Mouse (Mus musculus) lung, adult 10 weeks (tissue): ENCODE data around the gene Vmn1r4. TPM values are rescaled to one million over a fixed set of nuclear protein-coding genes. Genes with fewer than 3 reads are reported as not detected.

ENCODE experiments used
- polyA plus RNA-seq: library from polyadenylated mRNA; stranded (reverse); fragments of 350-450 nt; fragmentation: Illumina TruSeq; extraction: RNeasy Lipid Tissue Mini Kit (QIAGEN cat#74804); gene quantifications from one replicate; pipeline ENCODE4 v1.2.3, GENCODE M21; 2014; ENCODE audit warnings: low read depth, low replicate concordance; ENCODE audit not compliant: insufficient read depth

Vmn1r4 gene
- polyA plus RNA-seq = 0.22 TPM

GRCm38 (mm10) chr6:56923726-56924707, at the start of gene Vmn1r4, which contains the start of gene Nt5c3:
Vmn1r4 (plus strand) TSS chr6:56924015.
Nt5c3 (minus strand) TSS chr6:56923932.

GRCm38 (mm10) chr6:56969973-56970372, 46.2 kb downstream of the Vmn1r4 start, which contains the start of gene Vmn1r5:
Vmn1r5 (plus strand) TSS chr6:56970273.

GRCm38 (mm10) chr6:56996943-56997342, 73.1 kb downstream of the Vmn1r4 start, which contains the start of gene Vmn1r6:
Vmn1r6 (plus strand) TSS chr6:56997243.

Other genes with a start within 250 kb of the Vmn1r4 start
- gene Lsm5, start 219.3 kb upstream of the Vmn1r4 start, polyA plus RNA-seq = 53.5 TPM
- 6.5 TPM for gene Avl9, start 209.1 kb upstream of the Vmn1r4 start, polyA plus RNA-seq
- 16.1 TPM for gene Kbtbd2, start 126.2 kb upstream of the Vmn1r4 start, polyA plus RNA-seq
- gene Fkbp9, start 92.0 kb upstream of the Vmn1r4 start, polyA plus RNA-seq = 79.3 TPM
- 25.7 TPM for gene Nt5c3, start 83 bp upstream of the Vmn1r4 start, polyA plus RNA-seq
- gene Vmn1r5, start 46.3 kb downstream of the Vmn1r4 start, polyA plus RNA-seq = not detected
- gene Vmn1r6, start 73.2 kb downstream of the Vmn1r4 start, polyA plus RNA-seq = not detected
- gene Vmn1r7, start 101.3 kb downstream of the Vmn1r4 start, polyA plus RNA-seq = not detected
- not detected for gene Vmn1r8, start 108.3 kb downstream of the Vmn1r4 start, polyA plus RNA-seq
- gene Vmn1r9, start 142.8 kb downstream of the Vmn1r4 start, polyA plus RNA-seq = not detected
- gene Vmn1r10, start 185.4 kb downstream of the Vmn1r4 start, polyA plus RNA-seq = not detected
- not detected for gene Vmn1r11, start 209.4 kb downstream of the Vmn1r4 start, polyA plus RNA-seq
- not detected for gene Vmn1r12, start 232.9 kb downstream of the Vmn1r4 start, polyA plus RNA-seq